In genomic region chr2:68436305-68436704, GRCm38 (mm10) we compare ENCODE assay signal across 8 mouse cellular contexts. TPM values are rescaled to one million over a fixed set of nuclear protein-coding genes. Genes with fewer than 3 reads are reported as not detected.
A peak's percentile ranks its signal among the peaks of the same experiment; 100 is the strongest.
DNase-seq lines count a peak whose midpoint lies in the region; ATAC-seq and TF ChIP-seq lines count a peak whose summit lies in the region.

No protein-coding gene starts in this region.

- H3K4me2 ChIP-seq in forebrain, embryonic 16.5 days (ENCODE audit: low read length) = no peak overlapping the region
- peak overlapping the region; percentile 28 for H3K4me2 ChIP-seq in lung, embryonic 16.5 days (ENCODE audit: low read depth, low read length)
- H3K4me2 ChIP-seq in limb, embryonic 13.5 days (replicated peaks) = peak overlapping the region; percentile 32

- ATAC-seq in forebrain, embryonic 16.5 days = no peak
- ATAC-seq in lung, embryonic 16.5 days (ENCODE audit: low read depth) = no peak
- ATAC-seq in limb, embryonic 13.5 days (ENCODE audit: low FRiP score, low read depth) = no peak
- no peak; the same call in 1 of the 2 replicates for ATAC-seq in granulocyte monocyte progenitor cell, adult 5-6 weeks (replicated peaks; ENCODE audit: poor library complexity, severe bottlenecking)

- peaks cover 2% of the 10 kb centered on the region; the same call in 1 of the 2 replicates for H3K36me3 ChIP-seq in forebrain, embryonic 10.5 days (replicated peaks)
- H3K36me3 ChIP-seq in forebrain, embryonic 16.5 days (ENCODE audit: control insufficient read depth, insufficient read depth) = no peaks in the 10 kb centered on the region
- no peaks in the 10 kb centered on the region for H3K36me3 ChIP-seq in lung, embryonic 16.5 days (ENCODE audit: control insufficient read depth, insufficient read depth, low read length)
- no peaks in the 10 kb centered on the region for H3K36me3 ChIP-seq in limb, embryonic 13.5 days
- H3K36me3 ChIP-seq in small intestine, adult 2 months (ENCODE audit: control insufficient read depth, insufficient read depth, low read length) = no peaks in the 10 kb centered on the region

- no peak for DNase-seq in forebrain, embryonic 10.5 days (ENCODE audit: extremely low spot score, low spot score)
- DNase-seq in lung, postnatal 36 days = no peak
- no peak for DNase-seq in frontal cortex, postnatal 10 days (ENCODE audit: low spot score in 2 of 2)

- TF ChIP-seq POLR2A in small intestine, adult 2 months (IDR thresholded peaks at IDR 0.05; ENCODE audit: low read depth, low read length) = no peak

- H3K27me3 ChIP-seq in forebrain, embryonic 10.5 days (ENCODE audit: poor library complexity, severe bottlenecking) = no peaks in the 10 kb centered on the region
- H3K27me3 ChIP-seq in forebrain, embryonic 16.5 days (replicated peaks; ENCODE audit: control insufficient read depth, insufficient read depth, low read length) = no peaks in the 10 kb centered on the region
- H3K27me3 ChIP-seq in lung, embryonic 16.5 days (ENCODE audit: control insufficient read depth, insufficient read depth, low read depth, low read length) = no peaks in the 10 kb centered on the region
- no peaks in the 10 kb centered on the region for H3K27me3 ChIP-seq in limb, embryonic 13.5 days
- H3K27me3 ChIP-seq in small intestine, adult 2 months (ENCODE audit: control insufficient read depth, insufficient read depth, low read length) = no peaks in the 10 kb centered on the region

- H3K4me3 ChIP-seq in forebrain, embryonic 10.5 days = no peak overlapping the region; the same call in 1 of the 2 replicates
- no peak overlapping the region for H3K4me3 ChIP-seq in forebrain, embryonic 16.5 days (replicated peaks; ENCODE audit: low read length)
- H3K4me3 ChIP-seq in lung, embryonic 16.5 days (ENCODE audit: low read length) = 0 out of 2 replicates have a peak overlapping the region, but pooled peaks have one; percentile 3
- no peak overlapping the region for H3K4me3 ChIP-seq in limb, embryonic 13.5 days
- peak overlapping the region; percentile 28 for H3K4me3 ChIP-seq in small intestine, adult 2 months (ENCODE audit: low read depth, low read length)

- H3K27ac ChIP-seq in forebrain, embryonic 10.5 days = peak overlapping the region; percentile 44; the same call in 1 of the 2 replicates
- H3K27ac ChIP-seq in forebrain, embryonic 16.5 days (ENCODE audit: low read length) = no peak overlapping the region
- H3K27ac ChIP-seq in lung, embryonic 16.5 days (ENCODE audit: low read length) = no peak overlapping the region
- H3K27ac ChIP-seq in limb, embryonic 13.5 days = no peak overlapping the region
- H3K27ac ChIP-seq in small intestine, adult 2 months (ENCODE audit: insufficient read depth, low read depth, low read length) = peak overlapping the region; percentile 28

- no peaks in the 10 kb centered on the region for H3K9me3 ChIP-seq in forebrain, embryonic 10.5 days
- no peaks in the 10 kb centered on the region for H3K9me3 ChIP-seq in forebrain, embryonic 16.5 days (ENCODE audit: control insufficient read depth, low read length)
- H3K9me3 ChIP-seq in lung, embryonic 16.5 days (ENCODE audit: control insufficient read depth, low read length) = no peaks in the 10 kb centered on the region
- no peaks in the 10 kb centered on the region for H3K9me3 ChIP-seq in limb, embryonic 13.5 days

- H3K9ac ChIP-seq in forebrain, embryonic 16.5 days (replicated peaks; ENCODE audit: low read depth, low read length) = no peak overlapping the region
- H3K9ac ChIP-seq in lung, embryonic 16.5 days (ENCODE audit: low read length) = no peak overlapping the region
- H3K9ac ChIP-seq in limb, embryonic 13.5 days = no peak overlapping the region

- no peak for TF ChIP-seq CTCF in small intestine, adult 2 months (IDR thresholded peaks at IDR 0.05; ENCODE audit: extremely low read depth, insufficient read length, insufficient replicate concordance, low read depth, low read length)

- H3K4me1 ChIP-seq in forebrain, embryonic 10.5 days = peaks cover 66% of the 10 kb centered on the region
- peaks cover 21% of the 10 kb centered on the region for H3K4me1 ChIP-seq in forebrain, embryonic 16.5 days (replicated peaks; ENCODE audit: control insufficient read depth, insufficient read depth, low read length)
- H3K4me1 ChIP-seq in lung, embryonic 16.5 days (replicated peaks; ENCODE audit: control insufficient read depth, insufficient read depth, low read length) = peaks cover 35% of the 10 kb centered on the region
- H3K4me1 ChIP-seq in limb, embryonic 13.5 days = peaks cover 35% of the 10 kb centered on the region
- peaks cover 28% of the 10 kb centered on the region for H3K4me1 ChIP-seq in small intestine, adult 2 months (ENCODE audit: control insufficient read depth, insufficient read depth, insufficient read length, low read length)

- 60% methylated on average over 10 of the region's 10 CpGs for WGBS in forebrain, embryonic 10.5 days
- 45% methylated on average over 10 of the region's 10 CpGs for WGBS in forebrain, embryonic 16.5 days
- 21% methylated on average over 10 of the region's 10 CpGs for WGBS in lung, embryonic 16.5 days
- 19% methylated on average over 10 of the region's 10 CpGs for WGBS in limb, embryonic 13.5 days
- 11% methylated on average over 10 of the region's 10 CpGs for WGBS in small intestine, adult 2 months

RNA-seq across cellular contexts. Expression of gene Stk39, which starts 35.8 kb away (rescaled TPM):
- polyA plus RNA-seq in forebrain, embryonic 10.5 days (2016; fragmentation: Nextera tagmentation; extraction: Ambion mirVana) = 29.5 and 30.2 TPM in 2 replicates
- 18.3 and 21.3 TPM in 2 replicates for polyA plus RNA-seq in forebrain, embryonic 16.5 days (2015; fragmentation: Nextera tagmentation; extraction: Ambion mirVana)
- polyA plus RNA-seq in lung, embryonic 16.5 days (2015; fragmentation: Nextera tagmentation; extraction: Ambion mirVana) = 7.9 and 13.0 TPM in 2 replicates
- polyA plus RNA-seq in limb, embryonic 13.5 days (2015; fragmentation: Nextera tagmentation; extraction: Ambion mirVana) = 13.7 and 14.8 TPM in 2 replicates
- polyA plus RNA-seq in small intestine, adult 2 months (2012; rRNA removed) = 4.6 and 4.8 TPM in 2 replicates
- 0.11 TPM in 1 of 2 replicates, not detected in the other for total RNA-seq in granulocyte monocyte progenitor cell, adult 5-6 weeks (2014; fragmentation: Nextera tagmentation)
- 0.36 and 0.90 TPM in 2 replicates for total RNA-seq in granulocyte monocyte progenitor cell, adult 5-6 weeks (2017)

Comparison
In these comparisons a context has a peak if more than half of its experiments do, and no peak if none do; other contexts are left out.
1. H3K27ac ChIP-seq: peak in forebrain, embryonic 10.5 days (single experiment) and small intestine, adult 2 months (single experiment); none in forebrain, embryonic 16.5 days (single experiment), lung, embryonic 16.5 days (single experiment) and limb, embryonic 13.5 days (single experiment).
2. H3K4me3 ChIP-seq: peak in lung, embryonic 16.5 days (single experiment) and small intestine, adult 2 months (single experiment); none in forebrain, embryonic 10.5 days (single experiment), forebrain, embryonic 16.5 days (single experiment) and limb, embryonic 13.5 days (single experiment).